Mouse (Mus musculus) myocyte (in vitro differentiated cells): ENCODE data around the gene Pakap. TPM values are rescaled to one million over a fixed set of nuclear protein-coding genes. Genes with fewer than 3 reads are reported as not detected.
A peak's percentile ranks its signal among the peaks of the same experiment; 100 is the strongest.

Experiments
- H3K27me3 ChIP-seq: one replicate; pipeline ENCODE4 v1.6.1; 2011; ENCODE audit not compliant: control insufficient read depth, insufficient read depth, insufficient read length
- H3K36me3 ChIP-seq: one replicate; pipeline ENCODE4 v1.6.1; 2011; ENCODE audit not compliant: control insufficient read depth, insufficient read depth
- H3K4me2 ChIP-seq: one replicate; pipeline ENCODE4 v1.6.1; 2011; ENCODE audit warnings: low read depth, control low read depth
- H3K4me3 ChIP-seq: one replicate; pipeline ENCODE4 v1.5.1; 2011; ENCODE audit warnings: mild to moderate bottlenecking, control low read depth, moderate library complexity
- H3K79me2 ChIP-seq: one replicate; pipeline ENCODE4 v1.6.1; 2011; ENCODE audit not compliant: control insufficient read depth, insufficient read depth
- H3ac ChIP-seq: one replicate; pipeline ENCODE4 v1.6.1; 2011; ENCODE audit not compliant: control insufficient read depth, insufficient read length
- CEBPB ChIP-seq: IDR thresholded peaks from 2 replicates; pipeline ENCODE4 v1.6.1; 2011; ENCODE audit warnings: mild to moderate bottlenecking, moderate library complexity; ENCODE audit not compliant: poor library complexity, insufficient read depth, severe bottlenecking
- E2F4 ChIP-seq: IDR thresholded peaks from one replicate; pipeline ENCODE4 v1.6.1; 2011; ENCODE audit warnings: mild to moderate bottlenecking, control low read depth, moderate library complexity; ENCODE audit not compliant: insufficient read depth
- MAX ChIP-seq: IDR thresholded peaks from one replicate; pipeline ENCODE4 v1.6.1; 2011; ENCODE audit warnings: low read depth, mild to moderate bottlenecking, control low read depth
- MYOD1 ChIP-seq, 3 experiments: IDR thresholded peaks; one replicate each; pipeline ENCODE4 v1.6.1; 2011; ENCODE audit warnings: control low read depth in 2 of 3, low read depth in 2 of 3, mild to moderate bottlenecking in 2 of 3, moderate library complexity in 1 of 3; ENCODE audit not compliant: insufficient read length in 2 of 3, control insufficient read depth in 1 of 3
- MYOG ChIP-seq, 3 experiments: IDR thresholded peaks; one replicate each; pipeline ENCODE4 v1.6.1; 2011; ENCODE audit warnings: control low read depth in 2 of 3, low read depth in 2 of 3, mild to moderate bottlenecking in 2 of 3; ENCODE audit not compliant: insufficient read length in 2 of 3, control insufficient read depth in 1 of 3, insufficient read depth in 1 of 3
- POLR2A ChIP-seq: IDR thresholded peaks from one replicate; pipeline ENCODE4 v1.6.1; 2011; ENCODE audit warnings: low read depth, mild to moderate bottlenecking, control low read depth, moderate library complexity; ENCODE audit not compliant: insufficient read length
- POLR2AphosphoS2 ChIP-seq: IDR thresholded peaks from one replicate; pipeline ENCODE4 v1.6.1; 2011; ENCODE audit warnings: low read depth, control low read depth; ENCODE audit not compliant: insufficient read length
- REST ChIP-seq: IDR thresholded peaks from one replicate; pipeline ENCODE4 v1.6.1; 2011; ENCODE audit warnings: mild to moderate bottlenecking, control low read depth, moderate library complexity; ENCODE audit not compliant: insufficient read depth, insufficient read length
- SRF ChIP-seq: IDR thresholded peaks from one replicate; pipeline ENCODE4 v1.6.1; 2011; ENCODE audit warnings: low read depth; ENCODE audit not compliant: control insufficient read depth, insufficient read length
- TCF12 ChIP-seq: IDR thresholded peaks from one replicate; pipeline ENCODE4 v1.6.1; 2011; ENCODE audit warnings: mild to moderate bottlenecking, control low read depth; ENCODE audit not compliant: poor library complexity, insufficient read depth, severe bottlenecking
- TCF3 ChIP-seq: IDR thresholded peaks from one replicate; pipeline ENCODE4 v1.6.1; 2011; ENCODE audit warnings: low read depth, control low read depth; ENCODE audit not compliant: insufficient read length
- USF1 ChIP-seq: IDR thresholded peaks from one replicate; pipeline ENCODE4 v1.6.1; 2011; ENCODE audit warnings: low read depth, mild to moderate bottlenecking, control low read depth, moderate library complexity
- polyA plus RNA-seq: library from polyadenylated mRNA; unstranded; fragments of >200 nt; fragmentation: generic; extraction: Trizol; gene quantifications from one replicate; pipeline ENCODE4 v1.2.1, GENCODE M21; 2012; ENCODE audit warnings: missing spikeins

Pakap gene
- polyA plus RNA-seq, 1 experiment: 6.5 TPM

DNA sequence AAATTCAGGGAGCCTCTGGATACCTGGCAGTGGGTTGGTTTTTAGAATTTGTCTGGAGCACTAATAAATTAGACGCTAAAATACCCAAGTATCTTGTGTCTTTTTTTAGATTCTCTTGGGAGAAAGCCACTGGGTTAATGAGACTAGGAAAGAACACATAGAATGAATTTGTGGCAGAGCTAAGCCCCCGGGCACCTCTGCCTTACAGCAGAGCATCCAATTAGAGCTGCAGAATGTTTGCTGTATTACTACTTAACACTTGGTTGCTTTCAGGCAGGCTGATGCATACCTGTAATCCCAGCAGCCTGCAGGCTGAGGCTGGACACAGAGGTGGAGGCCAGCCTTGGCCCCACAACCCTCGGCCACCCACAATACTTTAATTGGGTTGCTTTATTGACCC is 261.8 kb downstream of the Pakap start:
- H3K27me3 ChIP-seq: no peaks in the 10 kb centered on the region
- peaks cover 16% of the 10 kb centered on the region for H3K79me2 ChIP-seq
- TF ChIP-seq TCF12 (no peak), E2F4 (no peak)
- H3K4me2 ChIP-seq: no peak overlapping the region
- no peaks in the 10 kb centered on the region for H3K36me3 ChIP-seq
- H3K4me3 ChIP-seq: no peak overlapping the region
- no peak overlapping the region for H3ac ChIP-seq

DNA sequence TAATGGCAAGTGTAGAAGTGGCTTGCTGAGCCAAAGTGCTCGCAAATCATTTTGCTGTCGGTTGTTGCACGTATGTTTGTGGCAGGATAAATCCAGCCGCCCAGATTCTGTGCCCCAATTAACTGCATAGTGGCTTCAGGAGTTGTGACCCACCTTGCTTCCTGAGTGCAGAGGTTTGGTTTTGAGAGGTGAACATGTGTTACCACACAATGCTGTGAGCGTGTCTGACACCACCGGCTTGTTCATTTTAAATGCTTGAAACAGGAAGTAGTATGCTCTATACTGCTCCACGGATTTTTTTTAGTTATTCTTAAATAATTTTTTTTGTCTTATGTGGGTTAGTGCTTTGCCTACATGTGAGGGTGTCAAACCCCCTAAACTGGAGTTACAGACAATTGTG is 264.3 kb downstream of the Pakap start:
- no peaks in the 10 kb centered on the region for H3K27me3 ChIP-seq
- H3K79me2 ChIP-seq: peaks cover 16% of the 10 kb centered on the region
- no peak overlapping the region for H3ac ChIP-seq
- no peaks in the 10 kb centered on the region for H3K36me3 ChIP-seq
- TF ChIP-seq REST (no peak), E2F4 (no peak), MYOD1 (IDR thresholded peaks at IDR 0.05; ENCODE audit: control insufficient read depth in 1 of 3, insufficient read length in 2 of 3, low read depth in 2 of 3) (no peak), CEBPB (no peak), POLR2AphosphoS2 (no peak), TCF3 (no peak), MAX (no peak)
- no peak overlapping the region for H3K4me2 ChIP-seq
- H3K4me3 ChIP-seq: no peak overlapping the region

DNA sequence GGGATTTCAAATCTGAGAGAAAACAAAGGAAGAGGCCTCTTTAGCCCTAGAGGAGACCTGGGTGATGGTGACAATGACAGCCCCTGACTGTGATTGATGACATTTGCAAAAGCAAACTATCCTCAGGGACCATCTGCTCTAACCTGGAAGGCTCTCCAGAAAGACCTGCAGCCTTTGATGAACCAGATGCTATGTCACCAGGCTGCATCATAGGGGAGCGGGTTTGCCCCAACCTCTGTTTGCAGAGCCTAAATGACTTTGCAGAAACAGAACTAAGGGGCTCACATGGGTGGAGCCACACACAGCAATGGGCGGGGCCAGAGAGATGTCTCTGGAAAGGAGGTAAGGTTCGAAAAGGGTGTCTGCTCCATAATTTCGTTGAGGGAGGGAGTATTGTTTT is 265.1 kb downstream of the Pakap start:
- Histone ChIP-seq H3K4me3 (no peak overlapping the region), H3ac (no peak overlapping the region), H3K79me2 (peaks cover 16% of the 10 kb centered on the region), H3K4me2 (no peak overlapping the region), H3K36me3 (no peaks in the 10 kb centered on the region), H3K27me3 (no peaks in the 10 kb centered on the region)
- TF ChIP-seq REST: no peak

DNA sequence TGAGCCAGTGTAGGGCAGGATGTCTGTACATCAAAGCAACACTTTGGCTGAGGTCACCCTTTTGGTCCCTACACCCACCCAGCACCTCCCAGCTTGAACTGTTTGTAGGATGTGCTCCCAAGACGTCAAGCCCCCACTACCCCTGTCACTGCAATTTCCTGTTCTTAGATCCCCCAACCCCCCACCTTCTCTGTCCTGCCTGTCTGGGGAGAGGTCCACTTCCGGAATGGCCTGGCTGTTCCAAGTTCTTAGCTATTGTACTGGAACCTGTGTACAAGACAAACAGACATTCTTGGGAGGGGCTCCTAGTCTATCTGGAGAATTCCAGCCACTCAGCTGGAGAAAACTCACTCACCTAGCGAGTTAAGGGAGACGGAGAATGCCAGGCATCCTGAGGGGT is 266.2 kb downstream of the Pakap start:
- H3K4me2 ChIP-seq: no peak overlapping the region
- no peak overlapping the region for H3K4me3 ChIP-seq
- TF ChIP-seq CEBPB: no peak
- TF ChIP-seq MYOD1 (IDR thresholded peaks at IDR 0.05; ENCODE audit: control insufficient read depth in 1 of 3, insufficient read length in 2 of 3, low read depth in 2 of 3): no peak
- no peak for TF ChIP-seq USF1
- TF ChIP-seq MAX: no peak
- TF ChIP-seq REST: no peak
- no peak for TF ChIP-seq POLR2A
- TF ChIP-seq POLR2AphosphoS2: no peak
- TF ChIP-seq MYOG (IDR thresholded peaks at IDR 0.05; ENCODE audit: control insufficient read depth in 1 of 3, insufficient read depth in 1 of 3, insufficient read length in 2 of 3, low read depth in 2 of 3): no peak
- TF ChIP-seq E2F4: no peak
- TF ChIP-seq TCF3: no peak
- TF ChIP-seq TCF12: no peak
- no peak for TF ChIP-seq SRF
- H3ac ChIP-seq: no peak overlapping the region
- H3K27me3 ChIP-seq: no peaks in the 10 kb centered on the region
- H3K36me3 ChIP-seq: no peaks in the 10 kb centered on the region
- H3K79me2 ChIP-seq: peaks cover 16% of the 10 kb centered on the region

DNA sequence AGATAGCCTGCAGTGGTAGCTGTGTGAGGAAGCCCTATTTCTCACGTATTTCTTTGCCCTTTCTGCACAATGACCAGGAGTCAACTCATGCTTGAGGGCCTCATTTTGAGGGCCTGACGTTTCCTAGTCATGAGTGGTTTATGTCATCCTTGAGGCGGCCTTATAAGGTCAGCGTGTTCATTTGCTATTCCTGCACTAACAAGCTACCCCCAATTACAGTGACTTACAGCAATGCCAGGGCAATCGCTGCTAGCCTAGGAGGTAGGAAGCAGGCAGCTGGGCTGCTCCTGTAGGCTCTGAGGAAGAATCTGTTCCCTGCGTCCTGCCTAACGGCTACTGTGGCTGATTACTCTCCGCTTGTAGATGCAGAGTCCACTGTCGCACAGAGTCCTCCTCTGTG is 269.1 kb downstream of the Pakap start:
- Histone ChIP-seq H3K27me3 (no peaks in the 10 kb centered on the region), H3K4me3 (no peak overlapping the region), H3K4me2 (no peak overlapping the region), H3ac (no peak overlapping the region), H3K36me3 (no peaks in the 10 kb centered on the region), H3K79me2 (peaks cover 22% of the 10 kb centered on the region)
- TF ChIP-seq CEBPB (no peak), MAX (no peak), E2F4 (no peak), SRF (no peak), MYOD1 (IDR thresholded peaks at IDR 0.05; ENCODE audit: control insufficient read depth in 1 of 3, insufficient read length in 2 of 3, low read depth in 2 of 3) (no peak), TCF12 (no peak), USF1 (no peak)

DNA sequence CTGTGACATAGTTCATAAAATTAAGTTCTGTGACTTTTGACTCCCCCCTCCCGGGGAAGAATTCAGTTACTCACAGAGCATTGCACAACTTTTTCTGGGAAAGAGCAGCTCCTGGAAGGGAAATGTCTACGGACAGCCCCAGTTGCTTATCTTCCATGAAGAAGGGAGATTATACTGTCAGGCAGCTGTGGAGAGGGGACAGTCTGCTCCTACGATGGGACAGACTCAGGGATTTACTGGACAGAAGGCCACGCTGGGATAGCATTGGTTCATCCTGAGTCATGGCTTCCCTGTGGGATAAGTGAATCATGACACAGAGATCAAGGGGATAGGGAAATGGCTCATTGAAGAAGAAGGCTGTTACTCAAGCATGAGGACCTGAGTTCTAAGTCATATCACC is 271.4 kb downstream of the Pakap start:
- Histone ChIP-seq H3K36me3 (no peaks in the 10 kb centered on the region), H3ac (no peak overlapping the region), H3K4me3 (no peak overlapping the region), H3K27me3 (no peaks in the 10 kb centered on the region), H3K79me2 (peaks cover 23% of the 10 kb centered on the region), H3K4me2 (peak overlapping the region; percentile 57)
- TF ChIP-seq USF1 (no peak), CEBPB (peak; percentile 89), MYOD1 (IDR thresholded peaks at IDR 0.05; ENCODE audit: control insufficient read depth in 1 of 3, insufficient read length in 2 of 3, low read depth in 2 of 3) (peak in 1 of 3 experiments; percentile 24)
